Mouse (Mus musculus): ENCODE data around the gene Radil. TPM values are rescaled to one million over a fixed set of nuclear protein-coding genes. Genes with fewer than 3 reads are reported as not detected.

Gene Radil
- polyA plus RNA-seq, 1 experiment from 2014 or later = 7.9 TPM

GRCm38 (mm10) chr5:142504175-142504574, 46.7 kb downstream of the Radil start:
- Histone ChIP-seq H3K9me3 (replicated peaks) (no peaks in the 10 kb centered on the region), H3K36me3 (no peaks in the 10 kb centered on the region), H3K4me1 (peaks cover 7% of the 10 kb centered on the region), H3K4me2 (replicated peaks) (no peak overlapping the region), H3K27ac (replicated peaks) (no peak overlapping the region), H3K4me3 (replicated peaks) (no peak overlapping the region), H3K9ac (no peak overlapping the region), H3K27me3 (no peaks in the 10 kb centered on the region)
- ATAC-seq (ENCODE audit: insufficient number of reproducible peaks, low FRiP score, low TSS enrichment, low read depth) = no peak
- 70% methylated on average over 3 of the region's 3 CpGs for WGBS

GRCm38 (mm10) chr5:142502414-142502813, 48.5 kb downstream of the Radil start:
- 0% methylated on average over 3 of the region's 3 CpGs for WGBS
- no peak overlapping the region for H3K4me2 ChIP-seq (replicated peaks)
- no peak overlapping the region for H3K4me3 ChIP-seq (replicated peaks)
- no peak overlapping the region for H3K9ac ChIP-seq
- no peaks in the 10 kb centered on the region for H3K36me3 ChIP-seq
- H3K4me1 ChIP-seq = peaks cover 6% of the 10 kb centered on the region; the same call in 1 of the 2 replicates
- H3K27me3 ChIP-seq = no peaks in the 10 kb centered on the region
- H3K9me3 ChIP-seq (replicated peaks) = no peaks in the 10 kb centered on the region
- ATAC-seq (ENCODE audit: insufficient number of reproducible peaks, low FRiP score, low TSS enrichment, low read depth) = peak; percentile 73
- no peak overlapping the region for H3K27ac ChIP-seq (replicated peaks)

- Histone ChIP-seq H3K4me1 (peaks cover 6% of the 10 kb centered on the region; the same call in 1 of the 2 replicates), H3K36me3 (no peaks in the 10 kb centered on the region), H3K9me3 (replicated peaks) (no peaks in the 10 kb centered on the region), H3K9ac (no peak overlapping the region), H3K27me3 (no peaks in the 10 kb centered on the region), H3K4me3 (replicated peaks) (no peak overlapping the region), H3K4me2 (replicated peaks) (no peak overlapping the region), H3K27ac (replicated peaks) (no peak overlapping the region)
- no peak for ATAC-seq (ENCODE audit: insufficient number of reproducible peaks, low FRiP score, low TSS enrichment, low read depth)
- WGBS = 73% methylated on average over 10 of the region's 10 CpGs
These were observed 50.0 kb downstream of the Radil start for GRCm38 (mm10) chr5:142500918-142501317.

GRCm38 (mm10) chr5:142498964-142499363, 51.9 kb downstream of the Radil start:
- H3K4me1 ChIP-seq = peaks cover 6% of the 10 kb centered on the region; the same call in 1 of the 2 replicates
- no peak overlapping the region for H3K27ac ChIP-seq (replicated peaks)
- no peak overlapping the region for H3K4me3 ChIP-seq (replicated peaks)
- H3K27me3 ChIP-seq = no peaks in the 10 kb centered on the region
- no peaks in the 10 kb centered on the region for H3K36me3 ChIP-seq
- no peak for ATAC-seq (ENCODE audit: insufficient number of reproducible peaks, low FRiP score, low TSS enrichment, low read depth)
- no peak overlapping the region for H3K4me2 ChIP-seq (replicated peaks)
- no peaks in the 10 kb centered on the region for H3K9me3 ChIP-seq (replicated peaks)
- WGBS = 38% methylated on average over 3 of the region's 3 CpGs
- no peak overlapping the region for H3K9ac ChIP-seq

GRCm38 (mm10) chr5:142495321-142496096, 55.4 kb downstream of the Radil start:
- no peak overlapping the region for H3K27ac ChIP-seq (replicated peaks)
- H3K4me3 ChIP-seq (replicated peaks) = no peak overlapping the region
- ATAC-seq (ENCODE audit: insufficient number of reproducible peaks, low FRiP score, low TSS enrichment, low read depth) = no peak
- WGBS = 54% methylated on average over 14 of the region's 14 CpGs
- no peaks in the 10 kb centered on the region for H3K36me3 ChIP-seq
- H3K9me3 ChIP-seq (replicated peaks) = no peaks in the 10 kb centered on the region
- H3K4me2 ChIP-seq (replicated peaks) = no peak overlapping the region
- H3K4me1 ChIP-seq = peaks cover 6% of the 10 kb centered on the region; the same call in 1 of the 2 replicates
- H3K27me3 ChIP-seq = no peaks in the 10 kb centered on the region
- no peak overlapping the region for H3K9ac ChIP-seq

GRCm38 (mm10) chr5:142493307-142493706, 57.6 kb downstream of the Radil start:
- H3K36me3 ChIP-seq = no peaks in the 10 kb centered on the region
- no peak overlapping the region for H3K27ac ChIP-seq (replicated peaks)
- no peak overlapping the region for H3K4me3 ChIP-seq (replicated peaks)
- no peak overlapping the region for H3K4me2 ChIP-seq (replicated peaks)
- no peak for ATAC-seq (ENCODE audit: insufficient number of reproducible peaks, low FRiP score, low TSS enrichment, low read depth)
- WGBS = 59% methylated on average over 3 of the region's 3 CpGs
- no peaks in the 10 kb centered on the region for H3K9me3 ChIP-seq (replicated peaks)
- H3K9ac ChIP-seq = no peak overlapping the region
- no peaks in the 10 kb centered on the region for H3K4me1 ChIP-seq
- H3K27me3 ChIP-seq = no peaks in the 10 kb centered on the region

- ATAC-seq (ENCODE audit: insufficient number of reproducible peaks, low FRiP score, low TSS enrichment, low read depth) = no peak
- H3K9me3 ChIP-seq (replicated peaks) = no peaks in the 10 kb centered on the region
- 57% methylated on average over 9 of the region's 9 CpGs for WGBS
These were observed 60.8 kb downstream of the Radil start for GRCm38 (mm10) chr5:142489955-142490707.

GRCm38 (mm10) chr5:142486654-142487053, 64.2 kb downstream of the Radil start:
- H3K27ac ChIP-seq (replicated peaks) = no peak overlapping the region
- no peaks in the 10 kb centered on the region for H3K27me3 ChIP-seq
- H3K4me2 ChIP-seq (replicated peaks) = no peak overlapping the region
- H3K9me3 ChIP-seq (replicated peaks) = no peaks in the 10 kb centered on the region
- H3K9ac ChIP-seq = no peak overlapping the region
- ATAC-seq (ENCODE audit: insufficient number of reproducible peaks, low FRiP score, low TSS enrichment, low read depth) = peak; percentile 9; the same call in 1 of the 2 replicates
- no peak overlapping the region for H3K4me3 ChIP-seq (replicated peaks)
- WGBS = 57% methylated on average over 9 of the region's 9 CpGs
- 0 out of 2 replicates have a peak, but pooled peaks cover 3% of the 10 kb centered on the region for H3K4me1 ChIP-seq
- H3K36me3 ChIP-seq = no peaks in the 10 kb centered on the region

More at GRCm38 (mm10) chr5:142489955-142490707, 60.8 kb downstream of the Radil start:
- Histone ChIP-seq H3K4me3 (replicated peaks) (no peak overlapping the region), H3K4me1 (no peaks in the 10 kb centered on the region), H3K4me2 (replicated peaks) (no peak overlapping the region), H3K36me3 (no peaks in the 10 kb centered on the region), H3K9ac (no peak overlapping the region), H3K27ac (replicated peaks) (no peak overlapping the region), H3K27me3 (no peaks in the 10 kb centered on the region)

GRCm38 (mm10) chr5:142483581-142483980, 67.3 kb downstream of the Radil start:
- ATAC-seq (ENCODE audit: insufficient number of reproducible peaks, low FRiP score, low TSS enrichment, low read depth) = no peak
- Histone ChIP-seq H3K4me1 (peaks cover 25% of the 10 kb centered on the region), H3K9me3 (replicated peaks) (no peaks in the 10 kb centered on the region), H3K36me3 (no peaks in the 10 kb centered on the region), H3K4me3 (replicated peaks) (no peak overlapping the region), H3K27me3 (no peaks in the 10 kb centered on the region), H3K27ac (replicated peaks) (no peak overlapping the region), H3K9ac (no peak overlapping the region), H3K4me2 (replicated peaks) (no peak overlapping the region)
- WGBS = 92% methylated on average over 5 of the region's 5 CpGs

- WGBS = 69% methylated on average over 2 of the region's 2 CpGs
- Histone ChIP-seq H3K4me1 (peaks cover 26% of the 10 kb centered on the region), H3K27ac (replicated peaks) (no peak overlapping the region), H3K4me2 (replicated peaks) (no peak overlapping the region), H3K36me3 (no peaks in the 10 kb centered on the region), H3K9me3 (replicated peaks) (no peaks in the 10 kb centered on the region), H3K4me3 (replicated peaks) (no peak overlapping the region), H3K9ac (no peak overlapping the region), H3K27me3 (no peaks in the 10 kb centered on the region)
- no peak for ATAC-seq (ENCODE audit: insufficient number of reproducible peaks, low FRiP score, low TSS enrichment, low read depth)
These were observed 68.4 kb downstream of the Radil start for GRCm38 (mm10) chr5:142482512-142482911.

- ATAC-seq (ENCODE audit: insufficient number of reproducible peaks, low FRiP score, low TSS enrichment, low read depth) = no peak
- Histone ChIP-seq H3K9me3 (replicated peaks) (no peaks in the 10 kb centered on the region), H3K9ac (no peak overlapping the region), H3K4me3 (replicated peaks) (peak overlapping the region; percentile 20; the same call in 1 of the 2 replicates), H3K4me1 (peaks cover 26% of the 10 kb centered on the region), H3K27ac (replicated peaks) (peak overlapping the region; percentile 55; the same call in 1 of the 2 replicates), H3K36me3 (peaks cover 5% of the 10 kb centered on the region; the same call in 1 of the 2 replicates), H3K4me2 (replicated peaks) (peak overlapping the region; percentile 44), H3K27me3 (no peaks in the 10 kb centered on the region)
- WGBS = 28% methylated on average over 17 of the region's 17 CpGs
These were observed 72.0 kb downstream of the Radil start for GRCm38 (mm10) chr5:142478829-142479435.

All from embryonic facial prominence, embryonic 15.5 days (tissue).